Mouse (Mus musculus) adrenal gland, adult (tissue): Measurements from ENCODE around the gene Cd3e.
"Not testable (repeated sequence)": the region's sequence is repeated elsewhere in the genome, so short reads cannot be mapped to it uniquely, and the experiment has no call there.

Source experiments
- DNase-seq, 2 experiments: peaks; one replicate each; pipeline ENCODE4 v3.0.0; 2022 to 2023; ENCODE audit warnings: low spot score in 1 of 2; ENCODE audit not compliant: inconsistent age in 2 of 2

Gene Cd3e

GRCm38 (mm10) chr9:45009180-45010078 is at the start of gene Cd3e:
TSS of gene Cd3e (minus strand) at chr9:45009627.
- DNase-seq, result no peak

GRCm38 (mm10) chr9:45058304-45058940 is 49.0 kb upstream of the Cd3e start:
- DNase-seq, result no peak

GRCm38 (mm10) chr9:45055082-45055713 is 45.8 kb upstream of the Cd3e start, which contains the start of gene Mpzl3:
TSS of gene Mpzl3 (plus strand) at chr9:45055186.
- peak; percentile 86 to 94 for DNase-seq

GRCm38 (mm10) chr9:45050301-45050700 is 40.9 kb upstream of the Cd3e start:
- DNase-seq, result peak in 1 of 2 experiments; percentile 32

- DNase-seq, result no peak
These were observed 40.3 kb upstream of the Cd3e start for GRCm38 (mm10) chr9:45049731-45050130.

- peak in 1 of 2 experiments; percentile 68 for DNase-seq
These were observed 39.1 kb upstream of the Cd3e start for GRCm38 (mm10) chr9:45048511-45048910.

- DNase-seq, result no peak
These were observed 37.5 kb upstream of the Cd3e start for GRCm38 (mm10) chr9:45046973-45047372.

- DNase-seq, result peak in 1 of 2 experiments; percentile 49
These were observed 33.5 kb upstream of the Cd3e start for GRCm38 (mm10) chr9:45042947-45043346.

- DNase-seq, result peak; percentile 57 to 84
These were observed 32.8 kb upstream of the Cd3e start for GRCm38 (mm10) chr9:45042056-45042720.

- peak in 1 of 2 experiments; percentile 61 for DNase-seq
These were observed 31.9 kb upstream of the Cd3e start for GRCm38 (mm10) chr9:45041131-45041838.

GRCm38 (mm10) chr9:45040066-45040845 is 30.8 kb upstream of the Cd3e start:
- DNase-seq, result peak in 1 of 2 experiments; percentile 45

GRCm38 (mm10) chr9:45039499-45039898 is 30.1 kb upstream of the Cd3e start, which contains the start of gene Mpzl2:
TSS of gene Mpzl2 (plus strand) at chr9:45039799.
- DNase-seq, result no peak

GRCm38 (mm10) chr9:45037803-45038202 is 28.4 kb upstream of the Cd3e start:
- DNase-seq, result not testable (repeated sequence)

GRCm38 (mm10) chr9:45034526-45034925 is 25.1 kb upstream of the Cd3e start:
- no peak for DNase-seq

GRCm38 (mm10) chr9:45032261-45032660 is 22.8 kb upstream of the Cd3e start:
- no peak for DNase-seq

GRCm38 (mm10) chr9:45030341-45030740 is 20.9 kb upstream of the Cd3e start:
- no peak for DNase-seq

GRCm38 (mm10) chr9:45027376-45027775 is 17.9 kb upstream of the Cd3e start:
- no peak for DNase-seq

GRCm38 (mm10) chr9:45024187-45024586 is 14.8 kb upstream of the Cd3e start:
- DNase-seq, result no peak

GRCm38 (mm10) chr9:45023638-45024037 is 14.2 kb upstream of the Cd3e start:
- no peak for DNase-seq
